Mouse (Mus musculus) layer of hippocampus, postnatal 25 days (tissue): ENCODE results near the gene Grin2a. TPM values are rescaled to one million over a fixed set of nuclear protein-coding genes. Genes with fewer than 3 reads are reported as not detected.
"Not testable (repeated sequence)": the region's sequence is repeated elsewhere in the genome, so short reads cannot be mapped to it uniquely, and the experiment has no call there.

Source experiments
- DNase-seq, 2 experiments: peaks; one replicate each; pipeline ENCODE4 v3.0.0; 2022; ENCODE audit warnings: mixed read lengths in 2 of 2, low spot score in 1 of 2; ENCODE audit errors: extremely low spot score in 1 of 2
- total RNA-seq, 2 experiments: library from RNA; stranded (reverse); gene quantifications; 2 replicates each; pipeline ENCODE4 v1.2.3; 2021

Grin2a gene
- total RNA-seq, 2 experiments from 2014 or later = 304 to 416 TPM

- no peak for DNase-seq
Measured at GRCm38 (mm10) chr16:9672390-9672789, 323.0 kb downstream of the Grin2a start.

- no peak for DNase-seq
Measured at GRCm38 (mm10) chr16:9671222-9671621, 324.1 kb downstream of the Grin2a start.

- no peak for DNase-seq
Measured at GRCm38 (mm10) chr16:9670750-9671161, 324.6 kb downstream of the Grin2a start.

GRCm38 (mm10) chr16:9665896-9666295 lies 329.5 kb downstream of the Grin2a start:
- no peak for DNase-seq

GRCm38 (mm10) chr16:9664060-9664459 lies 331.3 kb downstream of the Grin2a start:
- no peak for DNase-seq

- DNase-seq = no peak
Measured at GRCm38 (mm10) chr16:9663508-9663907, 331.9 kb downstream of the Grin2a start.

GRCm38 (mm10) chr16:9625652-9626444 lies 369.5 kb downstream of the Grin2a start:
- DNase-seq = no peak

- no peak for DNase-seq
Measured at GRCm38 (mm10) chr16:9624346-9624745, 371.0 kb downstream of the Grin2a start.

GRCm38 (mm10) chr16:9618206-9618605 lies 377.2 kb downstream of the Grin2a start:
- DNase-seq = no peak

- DNase-seq = no peak
Measured at GRCm38 (mm10) chr16:9617215-9617614, 378.1 kb downstream of the Grin2a start.

- no peak for DNase-seq
Measured at GRCm38 (mm10) chr16:9616807-9617206, 378.6 kb downstream of the Grin2a start.

- DNase-seq = not testable (repeated sequence)
Measured at GRCm38 (mm10) chr16:9612596-9612995, 382.8 kb downstream of the Grin2a start.

GRCm38 (mm10) chr16:9607432-9607831 lies 387.9 kb downstream of the Grin2a start:
- DNase-seq = no peak

GRCm38 (mm10) chr16:9603983-9604382 lies 391.4 kb downstream of the Grin2a start:
- no peak for DNase-seq

- no peak for DNase-seq
Measured at GRCm38 (mm10) chr16:9602579-9602978, 392.8 kb downstream of the Grin2a start.

GRCm38 (mm10) chr16:9589176-9589575 lies 406.2 kb downstream of the Grin2a start:
- DNase-seq = no peak

- DNase-seq = no peak
Measured at GRCm38 (mm10) chr16:9588431-9588830, 406.9 kb downstream of the Grin2a start.

GRCm38 (mm10) chr16:9583981-9584380 lies 411.4 kb downstream of the Grin2a start:
- DNase-seq = no peak

GRCm38 (mm10) chr16:9571793-9572192 lies 423.6 kb downstream of the Grin2a start:
- no peak for DNase-seq

GRCm38 (mm10) chr16:9567286-9567685 lies 428.1 kb downstream of the Grin2a start:
- no peak for DNase-seq

GRCm38 (mm10) chr16:9561816-9562215 lies 433.5 kb downstream of the Grin2a start:
- DNase-seq = no peak

- no peak for DNase-seq
Measured at GRCm38 (mm10) chr16:9535196-9535595, 460.2 kb downstream of the Grin2a start.
